Mouse (Mus musculus) testis, adult 2 months (tissue): ENCODE measurements around the gene Gjd3.

ENCODE experiments used
- CTCF ChIP-seq: fragments of 200-500 bp; IDR thresholded peaks from 2 replicates; pipeline ENCODE4 v1.5.1; 2012; ENCODE audit warnings: low read depth, mild to moderate bottlenecking, inconsistent platforms, low read length, moderate library complexity; ENCODE audit not compliant: control insufficient read depth, insufficient read depth, insufficient replicate concordance
- POLR2A ChIP-seq: fragments of 200-500 bp; IDR thresholded peaks from 2 replicates; pipeline ENCODE4 v1.6.1; 2012; ENCODE audit warnings: low read depth, mild to moderate bottlenecking, inconsistent platforms, low read length, moderate library complexity; ENCODE audit not compliant: control insufficient read depth

- TF ChIP-seq POLR2A (no peak), CTCF (no peak)
These were observed 14.8 kb upstream of the Gjd3 start for GRCm38 (mm10) chr11:98997659-98998058.
